ENCODE assay signal across 8 mouse cellular contexts in the genomic region with DNA sequence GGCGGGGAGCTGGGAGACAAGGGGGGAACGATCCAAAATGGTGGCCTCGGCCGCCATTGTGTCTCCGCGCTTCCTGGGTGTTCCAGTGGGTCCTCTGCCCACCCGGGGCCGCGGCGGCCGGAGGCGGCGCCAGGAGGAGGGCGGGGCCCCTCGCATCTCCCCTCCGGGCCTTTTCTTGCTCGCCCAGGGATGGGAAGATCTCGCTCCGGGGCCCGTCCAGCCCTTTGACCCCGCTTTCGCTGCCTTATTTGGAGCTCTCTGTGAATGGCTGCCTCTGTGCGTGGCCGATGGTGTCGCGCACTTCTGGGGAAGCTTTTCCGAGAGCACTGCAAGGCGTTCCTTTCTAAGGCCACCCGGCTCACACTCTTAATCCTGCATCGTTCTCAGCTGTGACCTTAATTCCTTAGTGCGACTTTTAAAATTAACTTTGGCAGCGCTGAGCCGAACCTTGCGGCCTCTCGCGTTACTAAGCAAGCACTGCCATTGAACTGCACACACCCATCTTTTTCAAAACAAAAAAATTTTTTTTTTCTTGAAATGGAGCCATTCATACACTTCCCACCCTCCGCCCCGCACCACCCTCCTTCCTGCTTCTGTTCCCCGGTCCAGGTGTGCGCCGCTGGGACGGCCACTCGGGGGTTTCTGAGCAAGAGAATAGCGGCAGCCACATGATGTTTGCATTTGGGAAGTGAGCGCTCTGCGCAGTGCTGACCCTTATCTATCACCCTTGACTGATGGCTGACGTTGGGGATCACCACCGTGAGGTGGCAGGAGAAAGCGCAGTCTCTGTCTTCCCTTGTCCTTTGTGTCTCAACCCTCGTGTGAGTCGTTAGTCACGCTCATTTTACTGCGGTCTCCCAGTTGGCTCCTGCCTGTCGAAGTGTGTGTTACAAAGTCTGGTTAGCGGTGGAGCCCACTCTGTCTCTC. TPM values are rescaled to one million over a fixed set of nuclear protein-coding genes. Genes with fewer than 3 reads are reported as not detected.
DNase-seq lines count a peak whose midpoint lies in the region; ATAC-seq and TF ChIP-seq lines count a peak whose summit lies in the region.

No protein-coding gene starts in this region.

- ATAC-seq in hindbrain, embryonic 12.5 days (ENCODE audit: low FRiP score), result peak; percentile 62

- under 1% methylated on average over 55 of the region's 55 CpGs for WGBS in hindbrain, embryonic 12.5 days
- under 1% methylated on average over 55 of the region's 55 CpGs for WGBS in spleen, adult 2 months

- DNase-seq in heart, adult 11 months, result peak; percentile 99
- DNase-seq in heart, postnatal 25 days (ENCODE audit: low spot score), result no peak
- peak; percentile 76 to 80 for DNase-seq in adrenal gland, postnatal 36 days
- DNase-seq in left cerebral cortex, postnatal 25 days (ENCODE audit: low spot score in 2 of 2), result peak; percentile 34 to 54
- DNase-seq in mesoderm, embryonic 11.5 days (ENCODE audit: low read depth, low spot score), result peak; percentile 89
- peak in 1 of 2 experiments; percentile 57 for DNase-seq in spleen, adult 2 months (ENCODE audit: low read depth in 1 of 2, low spot score in 2 of 2)

- peak overlapping the region; percentile 82 for H3K4me3 ChIP-seq in erythroblast, embryonic 14.5 days (replicated peaks)
- H3K4me3 ChIP-seq in hindbrain, embryonic 12.5 days, result peak overlapping the region; percentile 75
- H3K4me3 ChIP-seq in spleen, adult 2 months (ENCODE audit: extremely low read depth, insufficient read depth, insufficient read length), result peak overlapping the region; percentile 87

- H3K4me2 ChIP-seq in hindbrain, embryonic 12.5 days (replicated peaks), result peak overlapping the region; percentile 92

- H3K9me3 ChIP-seq in erythroblast, embryonic 14.5 days (ENCODE audit: control insufficient read depth, low read length), result no peaks in the 10 kb centered on the region
- H3K9me3 ChIP-seq in hindbrain, embryonic 12.5 days (replicated peaks), result no peaks in the 10 kb centered on the region

- H3K4me1 ChIP-seq in erythroblast, embryonic 14.5 days (ENCODE audit: control insufficient read depth), result peaks cover 61% of the 10 kb centered on the region
- peaks cover 43% of the 10 kb centered on the region for H3K4me1 ChIP-seq in hindbrain, embryonic 12.5 days
- H3K4me1 ChIP-seq in spleen, adult 2 months (ENCODE audit: control insufficient read depth, insufficient read depth, insufficient read length), result peaks cover 6% of the 10 kb centered on the region; the same call in 1 of the 2 replicates

- H3K36me3 ChIP-seq in erythroblast, embryonic 14.5 days (ENCODE audit: control insufficient read depth), result peaks cover 47% of the 10 kb centered on the region
- H3K36me3 ChIP-seq in hindbrain, embryonic 12.5 days, result peaks cover 40% of the 10 kb centered on the region
- H3K36me3 ChIP-seq in spleen, adult 2 months (ENCODE audit: control insufficient read depth, insufficient read depth, low read length), result peaks cover 29% of the 10 kb centered on the region

- H3K27ac ChIP-seq in hindbrain, embryonic 12.5 days, result peak overlapping the region; percentile 98
- peak overlapping the region; percentile 100 for H3K27ac ChIP-seq in spleen, adult 2 months (ENCODE audit: insufficient read depth, low read length)

- H3K9ac ChIP-seq in hindbrain, embryonic 12.5 days, result peak overlapping the region; percentile 96

- TF ChIP-seq CTCF in spleen, adult 2 months (IDR thresholded peaks at IDR 0.05; ENCODE audit: extremely low read depth, insufficient read depth, insufficient read length, insufficient replicate concordance), result no peak

- intact Hi-C loops in heart, postnatal 25 days (cut with DNase I), result no loop called here
- intact Hi-C loops in left cerebral cortex, postnatal 25 days (cut with DNase I), result loop anchor here (5.0 kb wide), 1 partner anchor 240 kb away; the partner anchor contains the start of gene Vars

- TF ChIP-seq POLR2A in spleen, adult 2 months (IDR thresholded peaks at IDR 0.05; ENCODE audit: low read depth, low read length), result no peak

- no peaks in the 10 kb centered on the region for H3K27me3 ChIP-seq in erythroblast, embryonic 14.5 days (ENCODE audit: control insufficient read depth)
- no peaks in the 10 kb centered on the region for H3K27me3 ChIP-seq in hindbrain, embryonic 12.5 days
- H3K27me3 ChIP-seq in spleen, adult 2 months (ENCODE audit: control insufficient read depth, insufficient read depth, low read length), result no peaks in the 10 kb centered on the region

RNA-seq across cellular contexts. Expression of gene Ddx39b, which starts 0.7 kb away (rescaled TPM):
- total RNA-seq in heart, postnatal 25 days (2021), result 10 to 100 TPM; 89.2 to 99.4 TPM
- total RNA-seq in adrenal gland, postnatal 36 days (2021), result 100 to 1,000 TPM; 199 to 225 TPM
- 18.8 and 20.8 TPM in 2 replicates for polyA plus RNA-seq in erythroblast, embryonic 14.5 days (2012)
- polyA plus RNA-seq in hindbrain, embryonic 12.5 days (2016; fragmentation: Nextera tagmentation; extraction: Ambion mirVana), result 480 and 488 TPM in 2 replicates
- 100 to 1,000 TPM; 207 to 209 TPM for total RNA-seq in left cerebral cortex, postnatal 25 days (2021)
- polyA plus RNA-seq in spleen, adult 2 months (2012; rRNA removed), result 284 and 323 TPM in 2 replicates

RNA-seq across cellular contexts. Expression of gene Nfkbil1, which starts 6.7 kb away (rescaled TPM):
- total RNA-seq in heart, postnatal 25 days (2021), result 1 to 10 TPM; 8.2 to 8.7 TPM
- 10 to 100 TPM; 15.5 to 20.1 TPM for total RNA-seq in adrenal gland, postnatal 36 days (2021)
- polyA plus RNA-seq in erythroblast, embryonic 14.5 days (2012), result 1.6 TPM in 2 replicates
- 12.1 and 12.2 TPM in 2 replicates for polyA plus RNA-seq in hindbrain, embryonic 12.5 days (2016; fragmentation: Nextera tagmentation; extraction: Ambion mirVana)
- 10 to 100 TPM; 11.7 to 12.8 TPM for total RNA-seq in left cerebral cortex, postnatal 25 days (2021)
- polyA plus RNA-seq in spleen, adult 2 months (2012; rRNA removed), result 16.9 and 29.1 TPM in 2 replicates

RNA-seq across cellular contexts. Expression of gene Atp6v1g2, which starts 8.8 kb away (rescaled TPM):
- 1 to 10 TPM; 2.5 to 2.8 TPM for total RNA-seq in heart, postnatal 25 days (2021)
- total RNA-seq in adrenal gland, postnatal 36 days (2021), result 1 to 10 TPM; 4.8 to 6.7 TPM
- 0.04 and 0.37 TPM in 2 replicates for polyA plus RNA-seq in erythroblast, embryonic 14.5 days (2012)
- polyA plus RNA-seq in hindbrain, embryonic 12.5 days (2016; fragmentation: Nextera tagmentation; extraction: Ambion mirVana), result 21.1 and 23.0 TPM in 2 replicates
- 100 to 1,000 TPM; 514 to 578 TPM for total RNA-seq in left cerebral cortex, postnatal 25 days (2021)
- polyA plus RNA-seq in spleen, adult 2 months (2012; rRNA removed), result 5.0 TPM in 2 replicates

RNA-seq across cellular contexts. Expression of gene H2-D1, which starts 20.3 kb away (rescaled TPM):
- total RNA-seq in heart, postnatal 25 days (2021), result 10 to 100 TPM; 84.3 to 89.6 TPM
- 100 to 1,000 TPM; 170 to 266 TPM for total RNA-seq in adrenal gland, postnatal 36 days (2021)
- polyA plus RNA-seq in erythroblast, embryonic 14.5 days (2012), result 2.4 and 2.7 TPM in 2 replicates
- 38.6 and 46.0 TPM in 2 replicates for polyA plus RNA-seq in hindbrain, embryonic 12.5 days (2016; fragmentation: Nextera tagmentation; extraction: Ambion mirVana)
- 10 to 100 TPM; 18.5 to 18.7 TPM for total RNA-seq in left cerebral cortex, postnatal 25 days (2021)
- polyA plus RNA-seq in spleen, adult 2 months (2012; rRNA removed), result 1,148 and 1,488 TPM in 2 replicates

RNA-seq across cellular contexts. Expression of gene Gm16181, which starts 21.6 kb away (rescaled TPM):
- total RNA-seq in heart, postnatal 25 days (2021), result under 1 TPM; 0.50 to 0.65 TPM
- not detected for total RNA-seq in adrenal gland, postnatal 36 days (2021)
- not detected in 2 replicates for polyA plus RNA-seq in erythroblast, embryonic 14.5 days (2012)
- polyA plus RNA-seq in hindbrain, embryonic 12.5 days (2016; fragmentation: Nextera tagmentation; extraction: Ambion mirVana), result 0.62 TPM in 1 of 2 replicates, not detected in the other
- not detected for total RNA-seq in left cerebral cortex, postnatal 25 days (2021)
- 0.34 TPM in 1 of 2 replicates, not detected in the other for polyA plus RNA-seq in spleen, adult 2 months (2012; rRNA removed)

Comparison
In these comparisons a context has a peak if more than half of its experiments do, and no peak if none do; other contexts are left out.
1. RNA of gene Atp6v1g2, which starts 8.8 kb away (total RNA-seq): 514 to 578 TPM in left cerebral cortex, postnatal 25 days; 4.8 to 6.7 TPM in adrenal gland, postnatal 36 days and 2.5 to 2.8 TPM in heart, postnatal 25 days; every median in the first group is over 10 times any median in the second.
2. Peak in every context shown above with its lines, with median percentiles within 50 percentile points of each other: H3K4me3 ChIP-seq.